Mouse (Mus musculus) liver, embryonic 14.5 days (tissue): ENCODE measurements around the gene Elmsan1. TPM values are rescaled to one million over a fixed set of nuclear protein-coding genes. Genes with fewer than 3 reads are reported as not detected.

Source experiments
- ATAC-seq: fragments of 200-750 bp; cut with Nextera tagmentation; 2 replicates; pipeline ENCODE4 v1.8.0; 2017; ENCODE audit warnings: moderate number of reproducible peaks, mild to moderate bottlenecking, moderate library complexity; ENCODE audit not compliant: insufficient read depth
- DNase-seq, 3 experiments: peaks; one replicate each; pipeline ENCODE4 v3.0.0-alpha.2; 2012 to 2013; ENCODE audit warnings: low read depth in 3 of 3, low spot score in 3 of 3
- H3K27ac ChIP-seq: fragments of 300-500 bp; sonication (generic); 2 replicates; pipeline ENCODE4 v1.5.1; 2014; ENCODE audit warnings: moderate library complexity, mild to moderate bottlenecking, control low read depth, inconsistent platforms
- H3K27me3 ChIP-seq: fragments of 300-500 bp; sonication (generic); 2 replicates; pipeline ENCODE4 v1.6.1; 2014; ENCODE audit warnings: mild to moderate bottlenecking, low read length, moderate library complexity; ENCODE audit not compliant: control insufficient read depth, insufficient read depth
- H3K36me3 ChIP-seq: fragments of 300-500 bp; sonication (generic); replicated peaks from 2 replicates; pipeline ENCODE4 v1.6.1; 2014; ENCODE audit warnings: low read depth; ENCODE audit not compliant: control insufficient read depth, insufficient read depth
- H3K4me1 ChIP-seq, 2 experiments: fragments of 200-500 bp in 1 of 2; fragments of 300-500 bp in 1 of 2; sonication (generic) in 1 of 2; replicated peaks; 2 replicates each; pipeline ENCODE4 v1.6.1; 2012 to 2014; ENCODE audit warnings: antibody characterized with exemption in 1 of 2, inconsistent platforms in 1 of 2, low read length in 1 of 2; ENCODE audit not compliant: control insufficient read depth in 2 of 2, insufficient read depth in 2 of 2
- H3K4me2 ChIP-seq: fragments of 300-500 bp; sonication (generic); 2 replicates; pipeline ENCODE4 v1.6.1; 2014; ENCODE audit warnings: low read depth, mild to moderate bottlenecking, control low read depth, moderate library complexity
- H3K4me3 ChIP-seq, 2 experiments: fragments of 200-500 bp in 1 of 2; fragments of 300-500 bp in 1 of 2; sonication (generic) in 1 of 2; 2 replicates each; pipeline ENCODE4 v1.5.1; 2012 to 2014; ENCODE audit warnings: low read depth in 2 of 2, low read length in 2 of 2, mild to moderate bottlenecking in 2 of 2, control low read depth in 1 of 2, inconsistent platforms in 1 of 2, moderate library complexity in 1 of 2; ENCODE audit not compliant: insufficient read depth in 1 of 2
- H3K9ac ChIP-seq: fragments of 300-500 bp; sonication (generic); replicated peaks from 2 replicates; pipeline ENCODE4 v1.6.1; 2014; ENCODE audit warnings: mild to moderate bottlenecking, control low read depth, moderate library complexity
- H3K9me3 ChIP-seq: fragments of 300-500 bp; sonication (generic); 2 replicates; pipeline ENCODE4 v1.6.1; 2016; ENCODE audit warnings: low read length, mixed read lengths; ENCODE audit not compliant: control insufficient read depth
- CTCF ChIP-seq: IDR thresholded peaks from 2 replicates; pipeline ENCODE4 v1.5.1; 2016; ENCODE audit warnings: antibody characterized with exemption, low read depth, control low read depth
- EP300 ChIP-seq: IDR thresholded peaks from 2 replicates; pipeline ENCODE4 v1.6.1; 2016; ENCODE audit warnings: antibody characterized with exemption, low read depth
- WGBS: fragments of 180-500 bp; shearing (Covaris S2); extraction: QIAGEN DNeasy Blood & Tissue Kit; methylation state at CpG from one replicate; pipeline ENCODE4 v1.1.7; 2014; ENCODE audit not compliant: insufficient replicate concordance; 5-methylcytosine and 5-hydroxymethylcytosine counted together
- polyA plus RNA-seq, 2 experiments: library from polyadenylated mRNA; depleted of rRNA in 1 of 2; stranded (reverse) in 1 of 2; unstranded in 1 of 2; fragments of >200 nt; fragmentation: Nextera tagmentation in 1 of 2; extraction: Ambion mirVana in 1 of 2; gene quantifications; 2 replicates each; pipeline versions ENCODE4 v1.2.1 to v1.2.3; 2012 to 2014

Gene Elmsan1
- polyA plus RNA-seq, 2 experiments: 4.3 to 4.5 TPM

DNA sequence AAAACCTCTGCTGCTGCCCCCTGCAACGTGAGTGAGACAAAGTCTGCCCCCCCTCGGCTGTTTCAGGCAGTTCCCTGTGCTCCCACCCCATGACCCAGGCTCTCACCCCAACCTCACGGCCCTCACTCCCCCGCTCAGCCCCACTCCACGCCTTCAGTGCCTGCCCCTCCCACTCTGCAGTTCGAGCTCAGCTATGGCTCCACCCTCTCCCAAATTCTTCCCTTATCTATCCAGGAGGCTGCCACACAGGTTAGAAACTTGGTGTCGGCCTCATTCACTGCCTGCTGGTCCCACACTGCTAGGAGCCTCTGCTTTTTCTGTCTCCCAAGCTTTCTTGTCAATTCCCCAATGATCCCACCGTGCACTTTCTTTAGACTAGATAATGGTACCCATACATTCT, 57.6 kb downstream of the Elmsan1 start:
- H3K9me3 ChIP-seq: no peaks in the 10 kb centered on the region
- H3K9ac ChIP-seq: no peak overlapping the region
- H3K4me2 ChIP-seq: peak overlapping the region; percentile 43
- WGBS: 29% methylated on average over 8 of the region's 8 CpGs
- TF ChIP-seq EP300: no peak
- no peak for TF ChIP-seq CTCF
- H3K36me3 ChIP-seq: peaks cover 67% of the 10 kb centered on the region
- peak overlapping the region; percentile 73 for H3K27ac ChIP-seq
- DNase-seq: peak in 2 of 3 experiments; percentile 50 to 65
- peak; percentile 82 for ATAC-seq
- H3K27me3 ChIP-seq: no peaks in the 10 kb centered on the region
- H3K4me3 ChIP-seq: no peak overlapping the region
- peaks cover 13 to 15% of the 10 kb centered on the region in 2 experiments for H3K4me1 ChIP-seq

DNA sequence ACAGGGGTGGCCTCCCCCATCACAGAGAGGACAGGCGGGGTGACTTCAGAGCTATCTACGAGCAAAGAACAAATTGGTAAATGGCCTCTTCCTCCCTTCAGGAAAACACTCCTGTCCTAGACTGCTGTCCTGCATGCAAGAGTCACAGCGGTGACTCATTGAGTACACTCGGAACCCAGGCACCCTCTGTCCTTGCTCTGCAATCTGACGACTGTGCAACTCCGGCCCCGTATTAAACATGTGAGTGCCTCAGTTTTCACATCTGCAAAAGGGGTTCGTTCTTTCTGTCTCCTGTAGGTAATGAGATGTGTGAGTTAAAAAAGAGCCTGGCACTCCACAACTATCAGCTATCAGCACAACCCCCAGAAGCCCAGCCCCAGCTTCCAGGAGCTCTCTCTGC, 58.2 kb downstream of the Elmsan1 start:
- no peak overlapping the region; the same call in 1 of the 2 replicates for H3K27ac ChIP-seq
- H3K36me3 ChIP-seq: peaks cover 69% of the 10 kb centered on the region
- H3K27me3 ChIP-seq: no peaks in the 10 kb centered on the region
- no peak overlapping the region for H3K4me3 ChIP-seq
- no peaks in the 10 kb centered on the region for H3K9me3 ChIP-seq
- ATAC-seq (no peak), DNase-seq (no peak)
- WGBS: 90% methylated on average over 8 of the region's 8 CpGs
- H3K4me1 ChIP-seq: peaks cover 13 to 15% of the 10 kb centered on the region in 2 experiments
- no peak for TF ChIP-seq CTCF
- no peak for TF ChIP-seq EP300
- H3K9ac ChIP-seq: no peak overlapping the region
- H3K4me2 ChIP-seq: no peak overlapping the region

DNA sequence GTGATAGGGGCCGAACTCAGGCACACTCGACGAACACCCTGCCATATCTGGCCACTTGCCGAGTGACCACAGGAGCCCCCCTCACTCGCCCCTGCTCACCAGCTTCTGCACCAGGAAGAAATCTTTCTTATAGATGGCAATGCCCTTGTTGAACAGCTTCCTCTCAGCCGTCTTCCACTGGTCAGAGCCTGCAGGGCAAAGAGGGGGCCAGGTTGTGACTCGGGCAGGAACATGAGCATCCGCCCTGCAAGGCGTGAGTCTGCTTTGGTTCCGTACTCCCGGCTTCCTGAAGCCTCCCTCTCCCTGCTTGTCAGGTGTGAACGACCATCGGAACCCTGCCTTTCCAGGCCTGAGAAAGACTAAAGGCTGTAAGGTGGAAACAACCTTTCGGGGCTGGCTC, 60.5 kb downstream of the Elmsan1 start:
- no peaks in the 10 kb centered on the region for H3K27me3 ChIP-seq
- ATAC-seq (no peak), DNase-seq (no peak)
- TF ChIP-seq CTCF: no peak
- TF ChIP-seq EP300: no peak
- 73% methylated on average over 14 of the region's 14 CpGs for WGBS
- no peak overlapping the region for H3K4me2 ChIP-seq
- H3K4me1 ChIP-seq: peaks cover 17 to 19% of the 10 kb centered on the region in 2 experiments
- H3K27ac ChIP-seq: no peak overlapping the region
- H3K9me3 ChIP-seq: no peaks in the 10 kb centered on the region
- H3K4me3 ChIP-seq: no peak overlapping the region
- H3K9ac ChIP-seq: no peak overlapping the region
- peaks cover 81% of the 10 kb centered on the region for H3K36me3 ChIP-seq

DNA sequence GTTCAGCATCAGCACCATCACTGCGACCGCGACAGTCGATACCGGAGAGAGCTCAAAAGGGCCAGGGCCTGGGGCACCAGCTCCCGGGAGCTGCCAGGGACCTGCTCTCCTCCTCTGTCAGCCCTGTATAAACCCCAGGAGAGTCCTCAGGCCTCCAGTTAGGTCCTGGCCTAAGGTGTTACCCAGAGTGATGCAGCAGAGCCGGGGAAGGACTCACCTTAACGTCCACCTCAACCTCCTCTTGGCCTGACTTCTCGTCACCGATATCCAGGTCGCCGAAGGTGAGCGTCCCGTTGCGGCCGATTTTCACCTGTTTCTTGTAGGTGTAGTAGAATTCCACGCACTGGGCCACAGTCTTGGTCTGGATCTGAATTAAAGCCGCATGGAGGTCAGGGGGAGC, 62.5 kb downstream of the Elmsan1 start:
- H3K36me3 ChIP-seq: peaks cover 87% of the 10 kb centered on the region
- no peaks in the 10 kb centered on the region for H3K27me3 ChIP-seq

DNA sequence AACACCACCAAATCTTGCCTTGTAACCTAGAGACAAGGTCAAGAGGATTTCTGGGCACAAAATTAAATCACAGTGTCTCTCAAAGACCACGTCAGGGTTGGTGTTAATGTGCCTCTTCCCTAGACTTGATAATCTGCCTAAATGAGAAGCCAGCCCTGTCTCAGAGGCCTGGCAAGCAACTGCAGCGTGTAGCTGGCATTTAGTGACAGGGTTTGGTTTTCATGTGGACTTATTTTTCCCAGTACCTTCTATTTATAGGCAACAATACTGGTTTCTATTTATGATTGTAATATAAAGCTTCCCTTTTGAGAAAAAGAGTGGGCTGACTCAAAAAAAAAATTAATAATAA, 63.2 kb downstream of the Elmsan1 start:
- 71% methylated on average over 2 of the region's 2 CpGs for WGBS

More for the DNA sequence above, 62.5 kb downstream of the Elmsan1 start:
- no peak for TF ChIP-seq EP300
- no peak for TF ChIP-seq CTCF
- H3K4me1 ChIP-seq: peaks cover 24 to 27% of the 10 kb centered on the region in 2 experiments
- no peak overlapping the region for H3K4me3 ChIP-seq
- DNase-seq (no peak), ATAC-seq (no peak)
- H3K4me2 ChIP-seq: no peak overlapping the region
- 92% methylated on average over 18 of the region's 18 CpGs for WGBS
- no peak overlapping the region for H3K9ac ChIP-seq
- H3K9me3 ChIP-seq: no peaks in the 10 kb centered on the region
- no peak overlapping the region for H3K27ac ChIP-seq

More for the DNA sequence above, 63.2 kb downstream of the Elmsan1 start:
- Histone ChIP-seq H3K4me3 (no peak overlapping the region), H3K4me2 (no peak overlapping the region), H3K27ac (no peak overlapping the region), H3K4me1 (peaks cover 24 to 30% of the 10 kb centered on the region in 2 experiments), H3K9ac (no peak overlapping the region), H3K9me3 (no peaks in the 10 kb centered on the region), H3K36me3 (peaks cover 84% of the 10 kb centered on the region), H3K27me3 (no peaks in the 10 kb centered on the region)
- no peak for ATAC-seq
- no peak for TF ChIP-seq EP300
- no peak for TF ChIP-seq CTCF
- no peak for DNase-seq
